Mouse (Mus musculus) neural tube, embryonic 11.5 days (tissue): ENCODE data around the gene Ptpre. TPM values are rescaled to one million over a fixed set of nuclear protein-coding genes. Genes with fewer than 3 reads are reported as not detected.

Experiments
- ATAC-seq: fragments of 200-750 bp; cut with Nextera tagmentation; 2 replicates; pipeline ENCODE4 v1.8.0; 2017; ENCODE audit warnings: moderate number of reproducible peaks, mild to moderate bottlenecking, moderate TSS enrichment, moderate library complexity; ENCODE audit not compliant: insufficient read depth, low FRiP score, low TSS enrichment
- DNase-seq: peaks from one replicate; pipeline ENCODE4 v3.0.0-alpha.2; 2015; ENCODE audit warnings: low spot score
- H3K27ac ChIP-seq: fragments of 300-500 bp; sonication (generic); 2 replicates; pipeline ENCODE4 v1.5.1; 2014; ENCODE audit warnings: low read depth, mild to moderate bottlenecking, low read length
- H3K27me3 ChIP-seq: fragments of 300-500 bp; sonication (generic); 2 replicates; pipeline ENCODE4 v1.6.1; 2014; ENCODE audit warnings: mild to moderate bottlenecking, low read length, mixed read lengths; ENCODE audit not compliant: control insufficient read depth, insufficient read depth
- H3K36me3 ChIP-seq: fragments of 300-500 bp; sonication (generic); 2 replicates; pipeline ENCODE4 v1.6.1; 2014; ENCODE audit warnings: mild to moderate bottlenecking, low read length, moderate library complexity, mixed read lengths; ENCODE audit not compliant: control insufficient read depth, insufficient read depth
- H3K4me1 ChIP-seq: fragments of 300-500 bp; sonication (generic); 2 replicates; pipeline ENCODE4 v1.6.1; 2014; ENCODE audit warnings: low read length, mixed read lengths; ENCODE audit not compliant: control insufficient read depth, insufficient read depth
- H3K4me2 ChIP-seq: fragments of 300-500 bp; sonication (generic); 2 replicates; pipeline ENCODE4 v1.6.1; 2014; ENCODE audit warnings: low read depth, mild to moderate bottlenecking, moderate library complexity
- H3K4me3 ChIP-seq: fragments of 300-500 bp; sonication (generic); 2 replicates; pipeline ENCODE4 v1.5.1; 2014; ENCODE audit warnings: low read depth, low read length
- H3K9ac ChIP-seq: fragments of 300-500 bp; sonication (generic); 2 replicates; pipeline ENCODE4 v1.6.1; 2014; ENCODE audit warnings: mild to moderate bottlenecking, low read length
- H3K9me3 ChIP-seq: fragments of 300-500 bp; sonication (generic); 2 replicates; pipeline ENCODE4 v1.6.1; 2016; ENCODE audit warnings: low read length; ENCODE audit not compliant: control insufficient read depth
- WGBS: fragments of 180-500 bp; shearing (Covaris S2); extraction: QIAGEN DNeasy Blood & Tissue Kit; methylation state at CpG from one replicate; pipeline ENCODE4 v1.1.7; 2014; 5-methylcytosine and 5-hydroxymethylcytosine counted together
- polyA plus RNA-seq: library from polyadenylated mRNA; unstranded; fragments of >200 nt; fragmentation: Nextera tagmentation; extraction: Ambion mirVana; gene quantifications from 2 replicates; pipeline ENCODE4 v1.2.1, GENCODE M21; 2014

Gene Ptpre
- polyA plus RNA-seq, 1 experiment from 2014 or later = 0.97 TPM

DNA sequence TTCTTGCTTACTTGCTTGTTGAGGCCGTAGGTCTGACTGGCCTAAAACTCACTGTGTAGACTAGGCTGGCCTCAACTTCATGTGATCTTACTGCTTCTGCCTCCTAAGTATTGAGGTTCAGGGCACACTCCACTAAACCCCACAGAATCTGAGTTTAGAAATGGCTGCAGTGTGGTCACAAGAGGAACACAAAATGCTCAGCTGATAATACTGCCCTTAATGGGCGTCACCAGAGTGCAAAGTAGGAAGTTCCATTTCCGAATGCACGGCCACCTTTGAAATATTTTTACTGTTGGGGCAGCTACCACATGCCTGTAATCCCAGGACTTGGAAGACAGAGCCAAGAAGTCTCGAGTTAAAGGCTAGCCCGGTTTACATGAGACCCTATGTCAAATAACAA is 65.0 kb downstream of the Ptpre start:
- H3K4me1 ChIP-seq = 0 out of 2 replicates have a peak, but pooled peaks cover 2% of the 10 kb centered on the region
- DNase-seq (no peak), ATAC-seq (no peak)
- H3K27me3 ChIP-seq = no peaks in the 10 kb centered on the region
- no peak overlapping the region for H3K4me3 ChIP-seq
- no peak overlapping the region for H3K27ac ChIP-seq
- H3K4me2 ChIP-seq = no peak overlapping the region
- no peaks in the 10 kb centered on the region for H3K36me3 ChIP-seq
- WGBS = 87% methylated on average over 6 of the region's 6 CpGs
- no peaks in the 10 kb centered on the region for H3K9me3 ChIP-seq
- H3K9ac ChIP-seq = no peak overlapping the region

DNA sequence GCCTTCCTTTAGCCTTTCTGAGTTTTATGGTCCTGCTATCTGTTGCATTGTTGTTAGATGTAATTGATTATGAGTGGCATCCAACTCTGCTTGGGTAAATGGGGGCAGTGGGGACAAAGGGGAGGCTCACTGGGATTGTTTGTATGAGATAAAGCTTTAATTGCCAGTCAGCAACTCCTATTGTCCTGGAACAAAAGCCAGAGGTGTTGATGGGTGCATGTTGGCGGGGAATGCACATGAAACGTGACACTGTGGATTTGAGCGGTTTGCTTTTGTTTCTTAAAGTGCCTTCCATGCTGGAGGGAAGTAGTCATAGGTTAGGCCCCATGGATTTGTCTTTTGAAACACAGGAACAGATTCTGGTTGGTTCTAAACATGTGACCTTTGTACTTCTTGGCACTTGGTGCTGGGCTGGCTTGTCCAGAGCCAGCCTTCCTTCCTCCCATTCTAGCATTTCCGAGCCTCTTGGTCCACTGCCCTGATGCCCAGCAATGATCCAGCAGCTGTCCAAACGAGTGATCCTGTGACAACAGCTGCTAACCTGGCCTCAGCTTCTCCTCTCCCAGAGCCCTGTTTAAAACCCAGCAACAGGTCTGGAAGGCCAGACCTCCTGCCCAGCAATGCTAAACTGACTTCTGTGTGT is 65.7 kb downstream of the Ptpre start:
- Histone ChIP-seq H3K4me3 (no peak overlapping the region), H3K9me3 (no peaks in the 10 kb centered on the region), H3K36me3 (no peaks in the 10 kb centered on the region), H3K4me2 (no peak overlapping the region), H3K4me1 (0 out of 2 replicates have a peak, but pooled peaks cover 2% of the 10 kb centered on the region), H3K9ac (no peak overlapping the region), H3K27ac (no peak overlapping the region), H3K27me3 (no peaks in the 10 kb centered on the region)
- WGBS = 32% methylated on average over 5 of the region's 5 CpGs
- DNase-seq (no peak), ATAC-seq (no peak)

DNA sequence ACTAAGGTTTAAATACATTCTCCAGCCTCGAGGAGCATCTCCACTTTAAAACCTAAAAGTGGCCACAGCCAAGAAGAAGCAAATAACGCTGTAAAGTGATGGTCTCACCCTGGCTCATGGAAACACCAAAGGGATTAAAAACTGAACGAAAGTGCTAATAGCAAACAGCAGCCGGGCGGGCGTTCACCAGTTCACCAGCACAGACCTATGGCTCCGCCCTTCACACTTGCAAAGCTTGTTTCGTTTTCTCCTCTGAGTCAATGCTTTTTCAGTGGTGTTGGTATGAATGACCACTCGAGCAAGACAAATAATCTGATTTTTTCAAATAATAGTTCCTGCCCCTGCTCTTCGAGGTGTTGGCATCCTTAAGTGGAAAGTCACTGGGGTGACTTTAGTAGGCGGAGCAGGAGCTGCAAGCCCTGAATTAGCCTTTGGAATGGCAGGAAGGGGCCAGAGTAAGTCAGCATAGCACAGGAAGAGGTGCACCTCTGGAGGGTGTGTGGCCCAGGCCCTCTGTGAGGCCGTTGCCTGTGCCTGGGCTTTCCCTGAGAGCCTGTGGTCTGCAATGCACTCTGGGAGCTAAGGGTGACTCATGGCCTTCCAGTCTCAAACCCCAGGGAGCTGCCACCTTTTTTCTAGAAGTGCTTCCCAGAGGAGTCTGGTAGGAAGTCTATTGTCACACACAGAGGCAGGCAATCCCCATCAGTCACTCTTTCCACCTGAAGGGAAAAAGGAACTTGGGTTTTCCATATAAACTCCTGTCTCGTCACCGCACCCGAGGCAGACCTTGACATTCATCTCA is 67.9 kb downstream of the Ptpre start:
- Histone ChIP-seq H3K4me3 (no peak overlapping the region), H3K27ac (no peak overlapping the region), H3K36me3 (no peaks in the 10 kb centered on the region), H3K27me3 (no peaks in the 10 kb centered on the region), H3K4me2 (no peak overlapping the region), H3K9me3 (no peaks in the 10 kb centered on the region), H3K9ac (no peak overlapping the region), H3K4me1 (0 out of 2 replicates have a peak, but pooled peaks cover 2% of the 10 kb centered on the region)
- 68% methylated on average over 15 of the region's 15 CpGs for WGBS
- ATAC-seq (no peak), DNase-seq (no peak)

DNA sequence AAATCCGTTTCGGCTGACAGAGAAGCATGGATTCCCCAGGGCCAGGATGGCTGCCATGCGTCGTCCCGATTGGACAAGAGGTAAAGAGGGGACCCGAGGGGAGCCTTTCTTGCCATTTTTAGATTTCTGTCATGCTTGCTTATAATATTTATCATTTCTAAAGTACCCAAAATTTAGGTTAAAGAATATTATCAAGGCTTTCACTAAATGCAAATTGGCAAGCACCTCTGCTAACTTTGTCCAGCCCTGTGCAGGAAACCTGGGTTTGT is 68.5 kb downstream of the Ptpre start:
- Histone ChIP-seq H3K4me3 (no peak overlapping the region), H3K4me2 (no peak overlapping the region), H3K27me3 (no peaks in the 10 kb centered on the region), H3K27ac (no peak overlapping the region), H3K4me1 (0 out of 2 replicates have a peak, but pooled peaks cover 2% of the 10 kb centered on the region), H3K9ac (no peak overlapping the region), H3K9me3 (no peaks in the 10 kb centered on the region), H3K36me3 (no peaks in the 10 kb centered on the region)
- DNase-seq (no peak), ATAC-seq (no peak)
- 79% methylated on average over 6 of the region's 6 CpGs for WGBS

DNA sequence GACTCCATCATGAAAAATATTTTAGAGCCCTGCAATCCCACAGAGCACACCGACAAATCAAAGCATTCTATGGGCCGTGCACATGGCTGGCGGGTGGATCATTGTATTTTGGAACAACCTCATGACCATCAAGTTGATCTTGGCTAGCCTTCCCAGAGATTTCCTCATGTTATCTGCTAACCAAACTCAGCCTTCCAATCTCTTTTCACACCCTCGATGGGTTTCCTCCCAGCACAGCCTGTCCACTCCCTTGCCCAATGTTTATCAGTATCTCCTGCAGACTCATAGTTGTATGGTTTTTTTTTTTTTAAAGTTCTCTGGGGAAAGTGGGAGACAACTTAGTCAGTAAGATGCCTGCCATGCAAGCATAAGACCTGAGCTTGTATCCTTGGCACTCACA is 70.9 kb downstream of the Ptpre start:
- Histone ChIP-seq H3K27me3 (no peaks in the 10 kb centered on the region), H3K4me3 (no peak overlapping the region), H3K4me2 (no peak overlapping the region), H3K36me3 (no peaks in the 10 kb centered on the region), H3K9ac (no peak overlapping the region), H3K9me3 (no peaks in the 10 kb centered on the region), H3K27ac (no peak overlapping the region), H3K4me1 (0 out of 2 replicates have a peak, but pooled peaks cover 2% of the 10 kb centered on the region)
- ATAC-seq (no peak), DNase-seq (no peak)
- WGBS = 90% methylated on average over 4 of the region's 4 CpGs

DNA sequence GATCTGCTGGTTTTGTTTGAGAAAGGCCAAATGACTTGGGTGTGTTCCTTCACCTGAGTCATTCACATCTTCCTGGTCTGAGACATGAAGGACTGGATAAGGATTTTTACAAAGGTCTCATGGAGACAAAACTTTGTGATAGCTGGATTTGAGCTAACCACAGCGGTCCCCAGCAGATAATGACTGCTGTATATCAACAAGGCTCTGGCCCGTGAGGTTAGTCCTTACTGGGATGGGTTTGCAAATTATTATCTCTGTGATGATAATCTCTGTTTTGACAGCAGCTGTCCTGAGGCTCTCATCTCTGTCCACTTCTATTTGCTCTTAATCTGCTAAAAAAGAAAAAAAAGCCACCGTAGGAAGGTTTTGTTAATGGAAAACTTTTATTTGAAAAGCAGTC is 71.7 kb downstream of the Ptpre start:
- Histone ChIP-seq H3K4me2 (no peak overlapping the region), H3K27me3 (no peaks in the 10 kb centered on the region), H3K4me1 (0 out of 2 replicates have a peak, but pooled peaks cover 2% of the 10 kb centered on the region), H3K4me3 (no peak overlapping the region), H3K36me3 (no peaks in the 10 kb centered on the region), H3K9me3 (no peaks in the 10 kb centered on the region), H3K9ac (no peak overlapping the region), H3K27ac (no peak overlapping the region)
- 72% methylated on average over 3 of the region's 3 CpGs for WGBS
- DNase-seq (no peak), ATAC-seq (no peak)

DNA sequence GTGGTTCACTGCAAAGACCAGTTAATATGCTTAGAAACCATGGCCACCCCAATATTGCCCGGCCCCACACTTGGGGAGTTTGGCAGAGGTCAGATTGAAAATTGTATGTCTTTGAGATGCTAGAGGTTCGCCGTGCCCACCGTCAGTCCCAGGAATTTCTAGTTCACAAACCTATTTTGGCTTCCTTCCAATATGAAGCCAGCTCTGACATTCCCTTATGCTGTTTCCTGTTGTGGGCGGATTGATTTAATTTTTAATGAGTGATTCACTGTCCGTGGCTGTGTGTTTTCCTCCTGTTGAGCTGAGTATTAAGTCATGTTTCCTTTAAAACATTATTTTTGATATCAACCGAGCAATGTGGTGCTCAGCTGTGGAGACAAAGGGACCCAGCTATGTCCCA is 72.4 kb downstream of the Ptpre start:
- H3K4me3 ChIP-seq = no peak overlapping the region
- no peaks in the 10 kb centered on the region for H3K36me3 ChIP-seq
- H3K27me3 ChIP-seq = no peaks in the 10 kb centered on the region
- H3K4me2 ChIP-seq = no peak overlapping the region
- H3K4me1 ChIP-seq = 0 out of 2 replicates have a peak, but pooled peaks cover 2% of the 10 kb centered on the region
- H3K27ac ChIP-seq = no peak overlapping the region
- WGBS = 73% methylated on average over 7 of the region's 7 CpGs
- no peak for ATAC-seq
- DNase-seq = no peak
- no peak overlapping the region for H3K9ac ChIP-seq
- no peaks in the 10 kb centered on the region for H3K9me3 ChIP-seq

DNA sequence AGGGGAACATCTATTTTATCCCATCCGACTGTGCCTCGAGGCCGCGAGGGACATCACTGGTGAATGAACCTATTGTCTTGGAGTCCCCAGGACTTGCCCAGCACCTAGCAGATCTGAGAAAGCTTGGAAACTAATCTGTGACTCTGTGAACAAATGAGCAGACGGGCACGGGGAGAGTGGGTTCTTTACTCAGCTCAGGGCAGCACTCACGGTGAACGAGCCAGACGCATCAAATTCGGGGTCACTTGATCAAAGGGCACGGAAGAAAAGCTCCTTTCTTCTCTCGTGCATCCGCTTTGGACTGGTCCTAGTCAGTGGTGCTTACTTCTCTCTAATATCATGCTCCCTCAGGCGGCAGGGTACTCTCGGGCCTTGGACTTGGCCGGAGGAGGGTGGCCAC is 75.0 kb downstream of the Ptpre start:
- Histone ChIP-seq H3K4me2 (no peak overlapping the region), H3K9me3 (no peaks in the 10 kb centered on the region), H3K9ac (no peak overlapping the region), H3K4me1 (no peaks in the 10 kb centered on the region), H3K4me3 (no peak overlapping the region), H3K27me3 (no peaks in the 10 kb centered on the region), H3K27ac (no peak overlapping the region), H3K36me3 (no peaks in the 10 kb centered on the region)
- WGBS = 65% methylated on average over 16 of the region's 16 CpGs
- DNase-seq (peak; percentile 29), ATAC-seq (no peak)

DNA sequence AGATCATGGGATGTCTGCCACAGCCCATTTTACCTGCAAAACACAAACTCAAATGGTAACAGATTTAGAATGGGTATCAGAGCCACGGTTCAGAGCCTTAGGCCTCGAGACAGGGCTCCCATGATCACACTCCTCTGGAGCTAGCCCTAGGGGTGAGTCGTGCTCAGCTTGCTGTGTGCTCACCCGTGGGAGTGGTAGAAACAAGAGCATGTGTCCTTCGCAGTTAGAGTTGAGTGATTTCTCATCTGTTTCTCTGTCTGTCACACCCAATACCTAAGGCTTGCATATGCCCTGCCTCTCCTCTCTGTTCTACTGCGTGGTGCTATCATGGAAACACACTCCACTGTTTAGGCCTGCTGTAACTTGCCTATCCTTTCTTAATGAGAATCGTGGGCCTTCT is 75.5 kb downstream of the Ptpre start:
- no peaks in the 10 kb centered on the region for H3K27me3 ChIP-seq
- H3K4me1 ChIP-seq = no peaks in the 10 kb centered on the region
- no peak overlapping the region for H3K9ac ChIP-seq
- H3K27ac ChIP-seq = no peak overlapping the region
- H3K4me3 ChIP-seq = no peak overlapping the region
- no peaks in the 10 kb centered on the region for H3K9me3 ChIP-seq
- H3K4me2 ChIP-seq = no peak overlapping the region
- DNase-seq (no peak), ATAC-seq (no peak)
- H3K36me3 ChIP-seq = no peaks in the 10 kb centered on the region
- WGBS = 83% methylated on average over 7 of the region's 7 CpGs
